18 mouse cellular contexts compared by ENCODE assay signal in the genomic region with DNA sequence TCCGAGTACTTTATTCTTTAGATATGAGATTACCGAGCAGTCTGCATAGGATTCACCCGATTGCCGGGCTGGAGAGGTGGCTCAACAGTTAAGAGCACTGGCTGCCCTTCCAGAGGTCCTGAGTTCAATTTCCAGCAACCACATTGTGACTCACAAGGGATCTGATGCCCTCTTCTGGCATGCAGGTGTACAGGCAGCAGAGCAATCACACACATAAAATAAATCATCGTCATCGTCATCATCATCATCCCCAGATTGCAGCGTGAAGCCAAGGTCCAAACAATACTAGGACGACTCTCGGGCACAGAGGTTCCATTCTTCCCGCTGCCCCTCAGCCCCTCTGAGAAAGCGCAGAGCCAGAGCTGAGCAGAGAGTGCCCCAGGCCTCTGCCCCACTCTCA. TPM values are rescaled to one million over a fixed set of nuclear protein-coding genes. Genes with fewer than 3 reads are reported as not detected.
A peak's percentile ranks its signal among the peaks of the same experiment; 100 is the strongest.
DNase-seq lines count a peak whose midpoint lies in the region; ATAC-seq and TF ChIP-seq lines count a peak whose summit lies in the region.
"Had no signal": no experiment of that assay in that cellular context is flagged by ENCODE, and none has a peak within 500 bp of the region (broad histone marks: within the 10 kb centered on the region; RNA-seq: fewer than 3 reads in every experiment).

No protein-coding gene starts in this region.

- no peak for TF ChIP-seq EP300 in CH12.LX (IDR thresholded peaks at IDR 0.05; ENCODE audit: low read length)

- peaks cover 0 to 3% of the 10 kb centered on the region in 2 experiments; a peak in 1 of 4 replicates for H3K4me1 ChIP-seq in CH12.LX (ENCODE audit: control insufficient read depth in 1 of 2, insufficient read depth in 2 of 2)
- H3K4me1 ChIP-seq in embryonic fibroblast, embryonic 13.5 days (ENCODE audit: control insufficient read depth, insufficient read depth, low read length), result peaks cover 3% of the 10 kb centered on the region; the same call in 1 of the 2 replicates
- H3K4me1 ChIP-seq in thymus, adult 2 months (replicated peaks; ENCODE audit: control insufficient read depth, insufficient read depth, low read length), result no peaks in the 10 kb centered on the region

- no peak overlapping the region for H3K4me3 ChIP-seq in left cerebral cortex, adult 2 months
- H3K4me3 ChIP-seq in CH12.LX (replicated peaks in 1 of 3; ENCODE audit: low read depth in 2 of 3, low read length in 2 of 3, poor library complexity in 1 of 3), result no peak overlapping the region
- H3K4me3 ChIP-seq in embryonic fibroblast, embryonic 13.5 days (ENCODE audit: insufficient read depth, low read length), result no peak overlapping the region
- no peak overlapping the region for H3K4me3 ChIP-seq in thymus, adult 2 months (ENCODE audit: control insufficient read depth, insufficient read depth, low read length)
- H3K4me3 ChIP-seq: lung, embryonic 15.5 days; midbrain, embryonic 10.5 days had no signal

- H3K9ac ChIP-seq in CH12.LX (ENCODE audit: insufficient read depth, low read depth), result no peak overlapping the region
- H3K9ac ChIP-seq: lung, embryonic 15.5 days had no signal

- no peak overlapping the region for H3K27ac ChIP-seq in left cerebral cortex, adult 2 months
- H3K27ac ChIP-seq in CH12.LX (ENCODE audit: insufficient read depth, low read depth), result no peak overlapping the region
- H3K27ac ChIP-seq in embryonic fibroblast, embryonic 13.5 days (ENCODE audit: insufficient read depth, low read length), result no peak overlapping the region
- no peak overlapping the region for H3K27ac ChIP-seq in thymus, adult 2 months (ENCODE audit: control insufficient read depth, insufficient read depth, low read length)
- H3K27ac ChIP-seq: lung, embryonic 15.5 days; midbrain, embryonic 10.5 days had no signal

- H3K27me3 ChIP-seq in CH12.LX (replicated peaks), result peaks cover 17% of the 10 kb centered on the region
- no peaks in the 10 kb centered on the region for H3K27me3 ChIP-seq in thymus, adult 2 months (ENCODE audit: control insufficient read depth, insufficient read depth, low read length)

- no peaks in the 10 kb centered on the region for H3K36me3 ChIP-seq in CH12.LX (replicated peaks in 1 of 2; ENCODE audit: control insufficient read depth in 1 of 2, insufficient read depth in 1 of 2, low read length in 1 of 2)
- H3K36me3 ChIP-seq in thymus, adult 2 months (ENCODE audit: control insufficient read depth, insufficient read depth, low read length), result no peaks in the 10 kb centered on the region
- H3K36me3 ChIP-seq: lung, embryonic 15.5 days; midbrain, embryonic 10.5 days had no signal

- dilution Hi-C loops in CH12.LX (cut with MboI; ENCODE audit: extremely low pct_ligation_motif_present, extremely low pct_unique_long_range_greater_than_20kb, low sequenced_read_pairs), result no loop called here

- H3K79me2 ChIP-seq in CH12.LX (replicated peaks; ENCODE audit: control insufficient read depth, extremely low read depth, insufficient read depth, poor library complexity, severe bottlenecking), result no peaks in the 10 kb centered on the region

- TF ChIP-seq POLR2A in CH12.LX (IDR thresholded peaks at IDR 0.05; ENCODE audit: low read depth, low read length), result no peak
- TF ChIP-seq POLR2A in embryonic fibroblast, embryonic 13.5 days (IDR thresholded peaks at IDR 0.05; ENCODE audit: low read depth, low read length), result no peak
- TF ChIP-seq POLR2A in thymus, adult 2 months (IDR thresholded peaks at IDR 0.05; ENCODE audit: control insufficient read depth, extremely low read depth, insufficient read depth, low read length, poor library complexity), result no peak

- TF ChIP-seq CTCF in left cerebral cortex, adult 2 months (IDR thresholded peaks at IDR 0.05), result peak; percentile 39
- peak; percentile 15 to 51; a peak in 2 of 4 replicates for TF ChIP-seq CTCF in CH12.LX (conservative IDR thresholded peaks at IDR 0.05 in 1 of 2, IDR thresholded peaks at IDR 0.05 in 1 of 2; ENCODE audit: low read depth in 2 of 2, low read length in 2 of 2)
- TF ChIP-seq CTCF in embryonic fibroblast, embryonic 13.5 days (IDR thresholded peaks at IDR 0.05; ENCODE audit: borderline replicate concordance, insufficient read depth, low read length), result peak; percentile 64; the same call in 1 of the 2 replicates
- no peak for TF ChIP-seq CTCF in thymus, adult 2 months (IDR thresholded peaks at IDR 0.05; ENCODE audit: borderline replicate concordance, control insufficient read depth, extremely low read depth, insufficient read depth, low read length, poor library complexity)

- no peak overlapping the region for H3K4me2 ChIP-seq in CH12.LX (ENCODE audit: insufficient read depth, low read depth, poor library complexity, severe bottlenecking)
- H3K4me2 ChIP-seq: lung, embryonic 15.5 days had no signal

- intact Hi-C loops in left cerebral cortex, adult 2 months (cut with DNase I), result no loop called here
- intact Hi-C loops in left cerebral cortex, postnatal 4 days (cut with DNase I), result no loop called here

- peak; percentile 23 for TF ChIP-seq RAD21 in CH12.LX (IDR thresholded peaks at IDR 0.05; ENCODE audit: low read depth, low read length)

- no peaks in the 10 kb centered on the region for H3K9me3 ChIP-seq in CH12.LX (replicated peaks; ENCODE audit: low read length)
- H3K9me3 ChIP-seq: lung, embryonic 15.5 days; midbrain, embryonic 10.5 days had no signal

- no peak for DNase-seq in frontal cortex, postnatal 25 days (ENCODE audit: low spot score in 2 of 2)
- no peak for DNase-seq in left cerebral cortex, adult 2 months (ENCODE audit: extremely low spot score in 1 of 2, low spot score in 2 of 2)
- no peak for DNase-seq in left cerebral cortex, postnatal 4 days
- no peak for DNase-seq in CH12.LX (ENCODE audit: extremely low read depth)
- no peak for DNase-seq in thymus, adult 2 months
- DNase-seq in kidney, adult 18-20 months, result no peak
- DNase-seq: cerebellum, postnatal 10 days; gastrocnemius, postnatal 25 days; right cerebral cortex, postnatal 14 days; thymus, postnatal 14 days had no signal

- 96% methylated on average over 11 of the region's 11 CpGs for WGBS in thymus, adult 2 months

- 0 out of 2 replicates have a peak, but pooled peaks have one; percentile 22 for ATAC-seq in frontal cortex, adult (ENCODE audit: low TSS enrichment)
- ATAC-seq: inflammation-experienced regulatory T-cells, adult 6 months had no signal

- in situ Hi-C loops in CH12.LX (cut with MboI; ENCODE audit: low pct_ligation_motif_present, low pct_unique_long_range_greater_than_20kb, low sequenced_read_pairs), result no loop called here

TF ChIP-seq in CH12.LX, 34 proteins besides CTCF, POLR2A, EP300 and RAD21:
- peak; percentile 16; the same call in 1 of the 2 replicates for TF ChIP-seq SMC3 (IDR thresholded peaks at IDR 0.05; ENCODE audit: low read depth, low read length)
- TF ChIP-seq JUND (conservative IDR thresholded peaks at IDR 0.05; ENCODE audit: low read depth, low read length), result no peak
TF ChIP-seq in CH12.LX: peak in this region for 1.

RNA-seq across cellular contexts. Expression of a gene that starts 51.9 kb away (rescaled TPM):
- under 1 TPM; 0.09 to 0.19 TPM for total RNA-seq in left cerebral cortex, adult 2 months (2021)
- total RNA-seq in left cerebral cortex, postnatal 4 days (2021), result not detected
- total RNA-seq in CH12.LX (2012; rRNA removed) (not detected in 2 replicates), CH12.LX (2014; rRNA removed) (not detected in 2 replicates)
- polyA plus RNA-seq in CH12.LX (2012; ENCODE audit: insufficient read length, low read depth), result not detected in 2 replicates
- polyA plus RNA-seq in embryonic fibroblast, embryonic 13.5 days (2011; ENCODE audit: insufficient read length, low read depth, missing spikeins), result not detected in 2 replicates
- 0.23 and 0.28 TPM in 2 replicates for polyA plus RNA-seq in thymus, adult 2 months (2012; rRNA removed)
- total RNA-seq: gastrocnemius, postnatal 25 days; neutrophil, adult 5-6 weeks had no signal
- polyA plus RNA-seq: heart, embryonic 14.5 days; inflammation-experienced regulatory T-cells, adult 6 months; large intestine, adult 2 months; lung, embryonic 15.5 days; midbrain, embryonic 10.5 days had no signal
